Mouse (Mus musculus): ENCODE results near the gene Haus6. TPM values are rescaled to one million over a fixed set of nuclear protein-coding genes. Genes with fewer than 3 reads are reported as not detected.

The Haus6 gene
- 7.7 and 8.8 TPM in 2 replicates for polyA plus RNA-seq (2012; rRNA removed)

GRCm38 (mm10) chr4:86611524-86612288, at the start of gene Haus6:
TSS of gene Haus6 (minus strand) at chr4:86612055.

GRCm38 (mm10) chr4:86575283-86575983, 36.4 kb downstream of the Haus6 start, which contains the start of gene Rraga:
TSS of gene Rraga (plus strand) at chr4:86575668.

GRCm38 (mm10) chr4:86558228-86558627, 53.6 kb downstream of the Haus6 start, which contains the start of gene Saxo1:
TSS of gene Saxo1 (minus strand) at chr4:86558328.

Other genes with a start within 250 kb of the Haus6 start
- 0.02 TPM in 1 of 2 replicates, not detected in the other for gene Saxo1, start 53.7 kb downstream of the Haus6 start, polyA plus RNA-seq (2012; rRNA removed)
- gene Rraga, start 36.4 kb downstream of the Haus6 start, polyA plus RNA-seq (2012; rRNA removed), result 123 and 129 TPM in 2 replicates
- gene Plin2, start 58.0 kb upstream of the Haus6 start, polyA plus RNA-seq (2012; rRNA removed), result 49.6 and 54.2 TPM in 2 replicates
- gene Dennd4c, start 136.5 kb upstream of the Haus6 start, polyA plus RNA-seq (2012; rRNA removed), result 7.3 and 7.7 TPM in 2 replicates
- gene Rps6, start 245.4 kb upstream of the Haus6 start, polyA plus RNA-seq (2012; rRNA removed), result 1,333 and 1,455 TPM in 2 replicates